Mouse (Mus musculus): ENCODE measurements around the gene Sult1b1.
"Not testable (repeated sequence)": the region's sequence is repeated elsewhere in the genome, so short reads cannot be mapped to it uniquely, and the experiment has no call there.

The Sult1b1 gene

GRCm38 (mm10) chr5:87538111-87538510 lies at the start of gene Sult1b1:
TSS of gene Sult1b1 (minus strand) at chr5:87538195.
- no peak for DNase-seq (ENCODE audit: low read depth, low spot score)

GRCm38 (mm10) chr5:87580389-87580788 lies 42.4 kb upstream of the Sult1b1 start:
- no peak for DNase-seq (ENCODE audit: low read depth, low spot score)

- DNase-seq (ENCODE audit: low read depth, low spot score), result no peak
Measured at GRCm38 (mm10) chr5:87574174-87574573, 36.2 kb upstream of the Sult1b1 start.

GRCm38 (mm10) chr5:87573490-87573889 lies 35.5 kb upstream of the Sult1b1 start:
- DNase-seq (ENCODE audit: low read depth, low spot score), result no peak

- no peak for DNase-seq (ENCODE audit: low read depth, low spot score)
Measured at GRCm38 (mm10) chr5:87572781-87573180, 34.8 kb upstream of the Sult1b1 start.

- no peak for DNase-seq (ENCODE audit: low read depth, low spot score)
Measured at GRCm38 (mm10) chr5:87568845-87569244, 30.9 kb upstream of the Sult1b1 start, which contains the start of gene Sult1d1. TSS of gene Sult1d1 (minus strand) at chr5:87569027.

- DNase-seq (ENCODE audit: low read depth, low spot score), result no peak
Measured at GRCm38 (mm10) chr5:87567306-87567705, 29.3 kb upstream of the Sult1b1 start.

GRCm38 (mm10) chr5:87562966-87563365 lies 25.0 kb upstream of the Sult1b1 start:
- DNase-seq (ENCODE audit: low read depth, low spot score), result no peak

GRCm38 (mm10) chr5:87562526-87562925 lies 24.5 kb upstream of the Sult1b1 start:
- DNase-seq (ENCODE audit: low read depth, low spot score), result no peak

GRCm38 (mm10) chr5:87560145-87560544 lies 22.1 kb upstream of the Sult1b1 start:
- no peak for DNase-seq (ENCODE audit: low read depth, low spot score)

GRCm38 (mm10) chr5:87550935-87551334 lies 12.9 kb upstream of the Sult1b1 start:
- no peak for DNase-seq (ENCODE audit: low read depth, low spot score)

GRCm38 (mm10) chr5:87535994-87536644 lies 1.9 kb downstream of the Sult1b1 start:
- no peak for DNase-seq (ENCODE audit: low read depth, low spot score)

GRCm38 (mm10) chr5:87532288-87532687 lies 5.7 kb downstream of the Sult1b1 start:
- DNase-seq (ENCODE audit: low read depth, low spot score), result no peak

GRCm38 (mm10) chr5:87523561-87523960 lies 14.4 kb downstream of the Sult1b1 start:
- not testable (repeated sequence) for DNase-seq (ENCODE audit: low read depth, low spot score)

- peak; percentile 2 for DNase-seq (ENCODE audit: low read depth, low spot score)
Measured at GRCm38 (mm10) chr5:87505776-87506458, 32.1 kb downstream of the Sult1b1 start.

GRCm38 (mm10) chr5:87502687-87503086 lies 35.3 kb downstream of the Sult1b1 start:
- DNase-seq (ENCODE audit: low read depth, low spot score), result no peak

- no peak for DNase-seq (ENCODE audit: low read depth, low spot score)
Measured at GRCm38 (mm10) chr5:87499341-87499740, 38.7 kb downstream of the Sult1b1 start.

GRCm38 (mm10) chr5:87498936-87499335 lies 39.1 kb downstream of the Sult1b1 start:
- no peak for DNase-seq (ENCODE audit: low read depth, low spot score)

GRCm38 (mm10) chr5:87490771-87491170 lies 47.2 kb downstream of the Sult1b1 start, which contains the start of gene Ugt2a1:
TSS of gene Ugt2a1 (minus strand) at chr5:87490871.
- no peak for DNase-seq (ENCODE audit: low read depth, low spot score)

- not testable (repeated sequence) for DNase-seq (ENCODE audit: low read depth, low spot score)
Measured at GRCm38 (mm10) chr5:87486706-87487105, 51.3 kb downstream of the Sult1b1 start, which contains the start of gene Gm43638. TSS of gene Gm43638 (minus strand) at chr5:87486806.

GRCm38 (mm10) chr5:87482160-87482559 lies 55.8 kb downstream of the Sult1b1 start, which contains the start of gene Ugt2a2:
TSS of gene Ugt2a2 (minus strand) at chr5:87482260.
- no peak for DNase-seq (ENCODE audit: low read depth, low spot score)

Measured in telencephalon, adult 2 months (tissue).